Mouse (Mus musculus) liver, adult 2 months (tissue): ENCODE results near the gene Oprm1.

Experiments used
- CTCF ChIP-seq: fragments of 200-500 bp; IDR thresholded peaks from 2 replicates; pipeline ENCODE4 v1.5.1; 2011; ENCODE audit warnings: low read depth, low read length, control low read depth
- POLR2A ChIP-seq: fragments of 200-500 bp; IDR thresholded peaks from 2 replicates; pipeline ENCODE4 v1.6.1; 2011; ENCODE audit warnings: low read length, control low read depth; ENCODE audit not compliant: insufficient read depth; ENCODE audit errors: extremely low read depth

DNA sequence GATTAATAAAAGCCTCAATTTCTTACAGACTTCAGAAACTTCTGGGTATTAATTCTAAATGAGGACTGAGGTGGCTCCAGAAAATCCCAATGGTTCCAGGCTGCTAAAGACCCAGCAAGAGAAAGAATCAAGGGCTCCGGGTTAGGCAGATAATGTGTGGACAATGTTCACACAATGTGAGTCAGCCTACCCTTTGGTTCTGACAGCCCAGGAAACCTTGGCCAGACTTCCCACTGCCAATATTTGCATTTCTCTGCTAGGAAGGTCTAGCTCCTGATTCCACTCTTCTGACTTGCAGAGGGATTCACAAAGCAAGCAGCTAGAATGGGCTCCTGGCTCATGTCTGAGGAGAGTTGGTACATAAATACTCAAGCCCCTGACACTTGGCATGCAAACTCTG, 210.0 kb downstream of the Oprm1 start:
- no peak for TF ChIP-seq CTCF
- TF ChIP-seq POLR2A = no peak
